Mouse (Mus musculus): ENCODE results near the gene Gm28557. TPM values are rescaled to one million over a fixed set of nuclear protein-coding genes. Genes with fewer than 3 reads are reported as not detected.

Gene Gm28557
- total and polyA plus RNA-seq, 2 experiments from 2014 or later = 0.60 to 1.3 TPM

- H3K4me3 ChIP-seq (ENCODE audit: low read depth, low read length) = no peak overlapping the region
- H3K36me3 ChIP-seq (replicated peaks; ENCODE audit: control insufficient read depth, insufficient read depth, low read length) = no peaks in the 10 kb centered on the region
- TF ChIP-seq EP300 (IDR thresholded peaks at IDR 0.05; ENCODE audit: low read depth) = no peak
- no peak for TF ChIP-seq CTCF (IDR thresholded peaks at IDR 0.05; ENCODE audit: low read depth)
- no peak overlapping the region for H3K9ac ChIP-seq (replicated peaks; ENCODE audit: low read depth, low read length)
- no peaks in the 10 kb centered on the region for H3K27me3 ChIP-seq (ENCODE audit: control insufficient read depth, insufficient read depth, low read length)
- no peak overlapping the region for H3K27ac ChIP-seq (ENCODE audit: low read depth)
- H3K4me2 ChIP-seq (ENCODE audit: low read depth, low read length) = no peak overlapping the region
- ATAC-seq (ENCODE audit: insufficient read depth, low read depth) (no peak), DNase-seq (ENCODE audit: low spot score) (no peak)
- 48% methylated on average over 7 of the region's 7 CpGs for WGBS
- peaks cover 7% of the 10 kb centered on the region for H3K4me1 ChIP-seq (ENCODE audit: control insufficient read depth, insufficient read depth)
- H3K9me3 ChIP-seq (replicated peaks; ENCODE audit: control insufficient read depth, low read length) = 0 out of 2 replicates have a peak, but pooled peaks cover 5% of the 10 kb centered on the region
Observed at GRCm38 (mm10) chr13:67062427-67062826, 46.0 kb downstream of the Gm28557 start.

- no peak for TF ChIP-seq CTCF (IDR thresholded peaks at IDR 0.05; ENCODE audit: low read depth)
- no peak for TF ChIP-seq EP300 (IDR thresholded peaks at IDR 0.05; ENCODE audit: low read depth)
- Histone ChIP-seq H3K4me3 (ENCODE audit: low read depth, low read length) (peak within 1 kb of the TSS; percentile 91), H3K27ac (ENCODE audit: low read depth) (peak within 1 kb of the TSS; percentile 88), H3K27me3 (ENCODE audit: control insufficient read depth, insufficient read depth, low read length) (no peaks in the 10 kb centered on the region), H3K4me2 (ENCODE audit: low read depth, low read length) (peak within 1 kb of the TSS; percentile 95), H3K9ac (replicated peaks; ENCODE audit: low read depth, low read length) (peak within 1 kb of the TSS; percentile 53), H3K4me1 (ENCODE audit: control insufficient read depth, insufficient read depth) (peaks cover 7% of the 10 kb centered on the region), H3K9me3 (replicated peaks; ENCODE audit: control insufficient read depth, low read length) (no peaks in the 10 kb centered on the region), H3K36me3 (replicated peaks; ENCODE audit: control insufficient read depth, insufficient read depth, low read length) (no peaks in the 10 kb centered on the region)
- under 1% methylated on average over 27 of the region's 27 CpGs for whole genome bisulfite sequencing
- DNase-seq (ENCODE audit: low spot score) = peak; percentile 89
- ATAC-seq (ENCODE audit: insufficient read depth, low read depth) = peak; percentile 95
Observed at GRCm38 (mm10) chr13:67060786-67061358, 47.5 kb downstream of the Gm28557 start, which contains the start of gene Zfp712. TSS of gene Zfp712 (minus strand) at chr13:67061170.

GRCm38 (mm10) chr13:67060161-67060785 lies 48.1 kb downstream of the Gm28557 start:
- Histone ChIP-seq H3K9ac (replicated peaks; ENCODE audit: low read depth, low read length) (peak overlapping the region; percentile 53), H3K27ac (ENCODE audit: low read depth) (peak overlapping the region; percentile 88), H3K36me3 (replicated peaks; ENCODE audit: control insufficient read depth, insufficient read depth, low read length) (no peaks in the 10 kb centered on the region), H3K27me3 (ENCODE audit: control insufficient read depth, insufficient read depth, low read length) (no peaks in the 10 kb centered on the region), H3K4me1 (ENCODE audit: control insufficient read depth, insufficient read depth) (peaks cover 7% of the 10 kb centered on the region), H3K9me3 (replicated peaks; ENCODE audit: control insufficient read depth, low read length) (no peaks in the 10 kb centered on the region), H3K4me3 (ENCODE audit: low read depth, low read length) (peak overlapping the region; percentile 91), H3K4me2 (ENCODE audit: low read depth, low read length) (peak overlapping the region; percentile 95)
- WGBS = 4% methylated on average over 12 of the region's 12 CpGs
- DNase-seq (ENCODE audit: low spot score) = peak; percentile 24
- no peak for ATAC-seq (ENCODE audit: insufficient read depth, low read depth)
- TF ChIP-seq CTCF (IDR thresholded peaks at IDR 0.05; ENCODE audit: low read depth) = no peak
- no peak for TF ChIP-seq EP300 (IDR thresholded peaks at IDR 0.05; ENCODE audit: low read depth)

Other genes starting within 250 kb of the Gm28557 start
- not detected in 2 replicates for gene Gm10767, start 203.7 kb downstream of the Gm28557 start, total RNA-seq (2014; rRNA removed; ENCODE audit: low replicate concordance)
- gene Gm10767, start 203.7 kb downstream of the Gm28557 start, polyA plus RNA-seq (2015; fragmentation: Nextera tagmentation; extraction: Ambion mirVana) = 1.1 and 1.3 TPM in 2 replicates
- gene Zfp712, start 47.4 kb downstream of the Gm28557 start, total RNA-seq (2014; rRNA removed; ENCODE audit: low replicate concordance) = 0.12 and 1.0 TPM in 2 replicates
- 1.3 and 1.4 TPM in 2 replicates for gene Zfp712, start 47.4 kb downstream of the Gm28557 start, polyA plus RNA-seq (2015; fragmentation: Nextera tagmentation; extraction: Ambion mirVana)
- gene Zfp708, start 10.6 kb downstream of the Gm28557 start, total RNA-seq (2014; rRNA removed; ENCODE audit: low replicate concordance) = 2.8 TPM in 1 of 2 replicates, not detected in the other
- gene Zfp708, start 10.6 kb downstream of the Gm28557 start, polyA plus RNA-seq (2015; fragmentation: Nextera tagmentation; extraction: Ambion mirVana) = 2.4 and 2.6 TPM in 2 replicates
- 0.15 TPM in 1 of 2 replicates, not detected in the other for gene Rslcan18, start 7.7 kb upstream of the Gm28557 start, total RNA-seq (2014; rRNA removed; ENCODE audit: low replicate concordance)
- gene Rslcan18, start 7.7 kb upstream of the Gm28557 start, polyA plus RNA-seq (2015; fragmentation: Nextera tagmentation; extraction: Ambion mirVana) = 0.16 and 0.22 TPM in 2 replicates
- gene Zfp759, start 13.1 kb upstream of the Gm28557 start, total RNA-seq (2014; rRNA removed; ENCODE audit: low replicate concordance) = 0.08 and 0.11 TPM in 2 replicates
- 1.2 TPM in 2 replicates for gene Zfp759, start 13.1 kb upstream of the Gm28557 start, polyA plus RNA-seq (2015; fragmentation: Nextera tagmentation; extraction: Ambion mirVana)
- gene Rsl1, start 64.6 kb upstream of the Gm28557 start, total RNA-seq (2014; rRNA removed; ENCODE audit: low replicate concordance) = 0.73 and 1.4 TPM in 2 replicates
- 3.2 and 3.5 TPM in 2 replicates for gene Rsl1, start 64.6 kb upstream of the Gm28557 start, polyA plus RNA-seq (2015; fragmentation: Nextera tagmentation; extraction: Ambion mirVana)
- 0.27 and 0.66 TPM in 2 replicates for gene Zfp455, start 85.9 kb upstream of the Gm28557 start, total RNA-seq (2014; rRNA removed; ENCODE audit: low replicate concordance)
- 0.48 and 0.59 TPM in 2 replicates for gene Zfp455, start 85.9 kb upstream of the Gm28557 start, polyA plus RNA-seq (2015; fragmentation: Nextera tagmentation; extraction: Ambion mirVana)
- gene Zfp458, start 169.9 kb upstream of the Gm28557 start, total RNA-seq (2014; rRNA removed; ENCODE audit: low replicate concordance) = 0.54 and 1.3 TPM in 2 replicates
- 0.48 and 0.82 TPM in 2 replicates for gene Zfp458, start 169.9 kb upstream of the Gm28557 start, polyA plus RNA-seq (2015; fragmentation: Nextera tagmentation; extraction: Ambion mirVana)
- gene Zfp457, start 197.9 kb upstream of the Gm28557 start, total RNA-seq (2014; rRNA removed; ENCODE audit: low replicate concordance) = not detected in 2 replicates
- gene Zfp457, start 197.9 kb upstream of the Gm28557 start, polyA plus RNA-seq (2015; fragmentation: Nextera tagmentation; extraction: Ambion mirVana) = 0.86 and 1.3 TPM in 2 replicates
- gene Zfp595, start 224.0 kb upstream of the Gm28557 start, total RNA-seq (2014; rRNA removed; ENCODE audit: low replicate concordance) = 0.54 and 2.7 TPM in 2 replicates
- gene Zfp595, start 224.0 kb upstream of the Gm28557 start, polyA plus RNA-seq (2015; fragmentation: Nextera tagmentation; extraction: Ambion mirVana) = 0.61 and 0.91 TPM in 2 replicates

Measured in heart, postnatal 0 days (tissue).